In genomic region chr11:94944295-94944694, GRCm38 (mm10) we compare ENCODE assay signal across 11 mouse cellular contexts. TPM values are rescaled to one million over a fixed set of nuclear protein-coding genes. Genes with fewer than 3 reads are reported as not detected.
DNase-seq lines count a peak whose midpoint lies in the region; ATAC-seq and TF ChIP-seq lines count a peak whose summit lies in the region.
"Had no signal": no experiment of that assay in that cellular context is flagged by ENCODE, and none has a peak within 500 bp of the region (broad histone marks: within the 10 kb centered on the region; RNA-seq: fewer than 3 reads in every experiment).

No protein-coding gene starts in this region.

- TF ChIP-seq POLR2A in CH12.LX (IDR thresholded peaks at IDR 0.05; ENCODE audit: low read depth, low read length), result no peak

- no peak for DNase-seq in kidney, adult 8-10 months
- DNase-seq in 416B (ENCODE audit: low read depth) (peak; percentile 20), CH12.LX (ENCODE audit: extremely low read depth) (no peak)
- no peak for DNase-seq in B cell, adult 2 months
- DNase-seq in layer of hippocampus, postnatal 14 days (ENCODE audit: low spot score in 2 of 2), result no peak
- DNase-seq: gastrocnemius, postnatal 25 days; left cerebral cortex, postnatal 4 days had no signal

- peak in 1 of 2 experiments; percentile 60; a peak in 2 of 4 replicates for TF ChIP-seq CTCF in CH12.LX (conservative IDR thresholded peaks at IDR 0.05 in 1 of 2, IDR thresholded peaks at IDR 0.05 in 1 of 2; ENCODE audit: low read depth in 2 of 2, low read length in 2 of 2)

- no peak for ATAC-seq in kidney, embryonic 14.5 days (ENCODE audit: low FRiP score, low TSS enrichment)
- no peak for ATAC-seq in limb, embryonic 15.5 days (ENCODE audit: insufficient number of reproducible peaks, low FRiP score, low TSS enrichment, low read depth)
- ATAC-seq: inflammation-experienced regulatory T-cells, adult 6 months had no signal

- WGBS in kidney, embryonic 14.5 days, result 21% methylated on average over 8 of the region's 8 CpGs
- WGBS in limb, embryonic 15.5 days, result 23% methylated on average over 8 of the region's 8 CpGs

- peak overlapping the region; percentile 42; the same call in 1 of the 2 replicates for H3K27ac ChIP-seq in kidney, embryonic 14.5 days (ENCODE audit: low read depth, low read length)
- H3K27ac ChIP-seq in CH12.LX (ENCODE audit: insufficient read depth, low read depth), result no peak overlapping the region
- H3K27ac ChIP-seq in limb, embryonic 15.5 days, result peak overlapping the region; percentile 97
- H3K27ac ChIP-seq: neural tube, embryonic 15.5 days had no signal

- H3K9me3 ChIP-seq in kidney, embryonic 14.5 days (ENCODE audit: control insufficient read depth, low read length), result no peaks in the 10 kb centered on the region
- H3K9me3 ChIP-seq in CH12.LX (replicated peaks; ENCODE audit: low read length), result no peaks in the 10 kb centered on the region
- H3K9me3 ChIP-seq in limb, embryonic 15.5 days, result no peaks in the 10 kb centered on the region
- H3K9me3 ChIP-seq: neural tube, embryonic 15.5 days had no signal

- no peak; the same call in none of the 2 replicates for TF ChIP-seq RAD21 in CH12.LX (IDR thresholded peaks at IDR 0.05; ENCODE audit: low read depth, low read length)

- dilution Hi-C loops in CH12.LX (cut with MboI; ENCODE audit: extremely low pct_ligation_motif_present, extremely low pct_unique_long_range_greater_than_20kb, low sequenced_read_pairs), result no loop called here

- H3K27me3 ChIP-seq in kidney, embryonic 14.5 days (ENCODE audit: control insufficient read depth, insufficient read depth, low read length), result no peaks in the 10 kb centered on the region
- peaks cover 99% of the 10 kb centered on the region for H3K27me3 ChIP-seq in CH12.LX (replicated peaks)
- no peaks in the 10 kb centered on the region for H3K27me3 ChIP-seq in limb, embryonic 15.5 days

- no peak overlapping the region for H3K9ac ChIP-seq in kidney, embryonic 14.5 days (ENCODE audit: low read depth, low read length)
- H3K9ac ChIP-seq in CH12.LX (ENCODE audit: insufficient read depth, low read depth), result no peak overlapping the region
- H3K9ac ChIP-seq in limb, embryonic 15.5 days, result no peak overlapping the region
- H3K9ac ChIP-seq: neural tube, embryonic 15.5 days had no signal

- in situ Hi-C loops in CH12.LX (cut with MboI; ENCODE audit: low pct_ligation_motif_present, low pct_unique_long_range_greater_than_20kb, low sequenced_read_pairs), result no loop called here

- no peaks in the 10 kb centered on the region for H3K4me1 ChIP-seq in kidney, embryonic 14.5 days (ENCODE audit: control insufficient read depth, insufficient read depth, low read length)
- peaks cover 11 to 14% of the 10 kb centered on the region in 2 experiments for H3K4me1 ChIP-seq in CH12.LX (ENCODE audit: control insufficient read depth in 1 of 2, insufficient read depth in 2 of 2)
- peaks cover 89% of the 10 kb centered on the region for H3K4me1 ChIP-seq in limb, embryonic 15.5 days
- H3K4me1 ChIP-seq: neural tube, embryonic 15.5 days had no signal

- H3K36me3 ChIP-seq in kidney, embryonic 14.5 days (ENCODE audit: control insufficient read depth, insufficient read depth, low read length), result peaks cover 86% of the 10 kb centered on the region
- no peaks in the 10 kb centered on the region for H3K36me3 ChIP-seq in CH12.LX (replicated peaks in 1 of 2; ENCODE audit: control insufficient read depth in 1 of 2, insufficient read depth in 1 of 2, low read length in 1 of 2)
- H3K36me3 ChIP-seq in limb, embryonic 15.5 days, result peaks cover 97% of the 10 kb centered on the region
- H3K36me3 ChIP-seq: neural tube, embryonic 15.5 days had no signal

- no peak overlapping the region for H3K4me3 ChIP-seq in kidney, embryonic 14.5 days (ENCODE audit: low read length)
- H3K4me3 ChIP-seq in CH12.LX (replicated peaks in 1 of 3; ENCODE audit: low read depth in 2 of 3, low read length in 2 of 3, poor library complexity in 1 of 3), result no peak overlapping the region
- H3K4me3 ChIP-seq in limb, embryonic 15.5 days, result peak overlapping the region; percentile 9; the same call in 1 of the 2 replicates
- H3K4me3 ChIP-seq: neural tube, embryonic 15.5 days had no signal

- no peaks in the 10 kb centered on the region for H3K79me2 ChIP-seq in CH12.LX (replicated peaks; ENCODE audit: control insufficient read depth, extremely low read depth, insufficient read depth, poor library complexity, severe bottlenecking)

- TF ChIP-seq EP300 in CH12.LX (IDR thresholded peaks at IDR 0.05; ENCODE audit: low read length), result no peak

- no peak overlapping the region for H3K4me2 ChIP-seq in kidney, embryonic 14.5 days (replicated peaks; ENCODE audit: low read depth, low read length)
- no peak overlapping the region for H3K4me2 ChIP-seq in CH12.LX (ENCODE audit: insufficient read depth, low read depth, poor library complexity, severe bottlenecking)
- H3K4me2 ChIP-seq in limb, embryonic 15.5 days, result peak overlapping the region; percentile 64
- H3K4me2 ChIP-seq: neural tube, embryonic 15.5 days had no signal

TF ChIP-seq in CH12.LX, 34 proteins besides CTCF, POLR2A, EP300 and RAD21:
- TF ChIP-seq SMC3 (IDR thresholded peaks at IDR 0.05; ENCODE audit: low read depth, low read length), result peak; percentile 30; the same call in 1 of the 2 replicates
- no peak for TF ChIP-seq RCOR1 (conservative IDR thresholded peaks at IDR 0.05; ENCODE audit: low read depth, low read length)

RNA-seq across cellular contexts. Expression of gene Col1a1, which starts 8.3 kb away (rescaled TPM):
- polyA plus RNA-seq in kidney, embryonic 14.5 days (2014; fragmentation: Nextera tagmentation; extraction: Ambion mirVana), result 248 and 380 TPM in 2 replicates
- total RNA-seq in CH12.LX (2012; rRNA removed) (0.13 TPM in 2 replicates), CH12.LX (2014; rRNA removed) (not detected in 2 replicates)
- polyA plus RNA-seq in CH12.LX (2012; ENCODE audit: insufficient read length, low read depth), result 0.11 and 0.16 TPM in 2 replicates
- polyA plus RNA-seq in limb, embryonic 15.5 days (2015; fragmentation: Nextera tagmentation; extraction: Ambion mirVana), result 4,882 and 5,832 TPM in 2 replicates
- total RNA-seq in layer of hippocampus, postnatal 14 days (2021), result 10 to 100 TPM; 39.7 to 59.5 TPM

RNA-seq across cellular contexts. Expression of gene Hils1, which starts 23.1 kb away (rescaled TPM):
- not detected in 2 replicates for polyA plus RNA-seq in kidney, embryonic 14.5 days (2014; fragmentation: Nextera tagmentation; extraction: Ambion mirVana)
- not detected in 2 replicates for total RNA-seq in CH12.LX (2012; rRNA removed)
- total RNA-seq in CH12.LX (2014; rRNA removed), result not detected in 2 replicates
- polyA plus RNA-seq in CH12.LX (2012; ENCODE audit: insufficient read length, low read depth), result not detected in 2 replicates
- polyA plus RNA-seq in limb, embryonic 15.5 days (2015; fragmentation: Nextera tagmentation; extraction: Ambion mirVana), result 0.42 TPM in 1 of 2 replicates, not detected in the other
- total RNA-seq in layer of hippocampus, postnatal 14 days (2021), result not detected
- total RNA-seq: gastrocnemius, postnatal 25 days had no signal
- polyA plus RNA-seq: inflammation-experienced regulatory T-cells, adult 6 months; neural tube, embryonic 15.5 days had no signal

RNA-seq across cellular contexts. Expression of gene Sgca, which starts 31.8 kb away (rescaled TPM):
- polyA plus RNA-seq in kidney, embryonic 14.5 days (2014; fragmentation: Nextera tagmentation; extraction: Ambion mirVana), result 0.24 TPM in 1 of 2 replicates, not detected in the other
- 0.08 and 0.34 TPM in 2 replicates for total RNA-seq in CH12.LX (2012; rRNA removed)
- not detected in 2 replicates for total RNA-seq in CH12.LX (2014; rRNA removed)
- polyA plus RNA-seq in CH12.LX (2012; ENCODE audit: insufficient read length, low read depth), result 0.39 and 0.45 TPM in 2 replicates
- polyA plus RNA-seq in limb, embryonic 15.5 days (2015; fragmentation: Nextera tagmentation; extraction: Ambion mirVana), result 7.5 and 18.9 TPM in 2 replicates
- total RNA-seq in layer of hippocampus, postnatal 14 days (2021), result under 1 TPM; 0.95 to 0.99 TPM
- total RNA-seq: left cerebral cortex, postnatal 4 days had no signal
- polyA plus RNA-seq: inflammation-experienced regulatory T-cells, adult 6 months had no signal

RNA-seq across cellular contexts. Expression of gene Ppp1r9b, which starts 46.5 kb away (rescaled TPM):
- polyA plus RNA-seq in kidney, embryonic 14.5 days (2014; fragmentation: Nextera tagmentation; extraction: Ambion mirVana), result 12.0 and 14.6 TPM in 2 replicates
- total RNA-seq in CH12.LX (2012; rRNA removed) (21.2 and 21.8 TPM in 2 replicates), CH12.LX (2014; rRNA removed) (5.7 and 7.8 TPM in 2 replicates)
- polyA plus RNA-seq in CH12.LX (2012; ENCODE audit: insufficient read length, low read depth), result 20.3 and 21.2 TPM in 2 replicates
- polyA plus RNA-seq in limb, embryonic 15.5 days (2015; fragmentation: Nextera tagmentation; extraction: Ambion mirVana), result 9.7 and 9.9 TPM in 2 replicates
- total RNA-seq in layer of hippocampus, postnatal 14 days (2021), result 100 to 1,000 TPM; 705 to 706 TPM

Comparison
In these comparisons a context has a peak if more than half of its experiments do, and no peak if none do; other contexts are left out.
1. RNA of gene Col1a1, which starts 8.3 kb away (polyA plus RNA-seq): 4,882 to 5,832 TPM in limb, embryonic 15.5 days and 248 to 380 TPM in kidney, embryonic 14.5 days; 0.11 to 0.16 TPM in CH12.LX; every median in the first group is over 100 times any median in the second.